Mouse (Mus musculus): Measurements from ENCODE around the gene Ppm1l.

Gene Ppm1l

DNA sequence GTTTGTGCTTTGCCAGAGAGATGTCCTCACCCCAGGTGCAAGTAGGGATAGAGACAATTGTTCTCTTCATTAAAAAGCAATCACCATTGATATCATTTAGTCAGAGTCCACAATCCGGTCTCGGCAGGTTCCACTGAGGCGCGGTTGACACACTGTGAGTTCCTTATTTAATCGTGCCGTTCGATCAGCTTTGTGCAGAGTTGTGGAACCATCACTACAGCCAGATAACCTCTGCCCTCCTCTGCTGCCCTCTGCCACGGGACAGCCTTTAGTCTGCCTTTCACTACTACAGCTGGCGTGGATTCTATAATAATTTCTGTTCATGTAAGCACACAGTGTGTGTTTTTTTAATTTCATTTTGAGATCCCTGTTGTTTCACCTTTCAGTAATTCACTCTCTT lies 17.2 kb downstream of the Ppm1l start:
- in situ Hi-C loops (cut with MseI, MboI), result no loop called here

DNA sequence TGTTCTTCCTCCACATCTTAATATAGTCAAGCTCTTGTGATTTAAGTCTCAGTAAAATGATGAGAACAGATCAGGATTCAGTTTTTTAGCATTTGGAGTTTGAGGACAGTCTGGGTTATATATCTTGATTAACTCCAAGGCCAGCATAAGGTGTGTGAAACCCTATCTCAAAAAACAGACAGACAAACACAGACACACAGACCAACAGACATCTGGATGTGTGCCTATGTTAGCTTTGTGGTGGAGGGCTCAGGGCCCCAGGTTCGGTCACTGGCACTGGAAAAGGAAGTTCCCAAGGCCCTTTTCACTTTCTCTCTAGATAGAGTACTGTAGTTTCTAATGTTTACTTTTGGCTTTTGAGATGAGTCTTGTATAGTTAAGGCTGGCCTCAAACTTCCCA lies 23.8 kb downstream of the Ppm1l start:
- in situ Hi-C loops (cut with MseI, MboI), result no loop called here

DNA sequence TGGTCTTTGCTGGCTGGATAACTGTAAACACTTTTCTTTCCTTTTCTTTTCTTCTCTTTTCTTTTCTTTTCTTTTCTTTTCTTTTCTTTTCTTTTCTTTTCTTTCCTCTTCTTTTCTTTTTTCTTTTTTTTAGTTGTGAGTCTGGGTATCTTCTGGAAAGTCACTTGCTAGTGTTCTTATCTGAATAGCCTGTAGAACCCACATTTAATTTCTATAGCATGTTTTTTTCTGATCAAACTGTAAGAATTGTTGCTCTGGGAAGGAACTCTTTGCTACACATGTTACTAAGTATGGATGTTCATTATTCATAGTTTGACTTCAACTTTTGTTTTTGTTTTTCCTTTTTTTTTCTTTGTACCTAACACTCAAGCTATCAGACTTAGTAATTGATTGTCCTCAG lies 24.3 kb downstream of the Ppm1l start:
- in situ Hi-C loops (cut with MseI, MboI), result no loop called here

DNA sequence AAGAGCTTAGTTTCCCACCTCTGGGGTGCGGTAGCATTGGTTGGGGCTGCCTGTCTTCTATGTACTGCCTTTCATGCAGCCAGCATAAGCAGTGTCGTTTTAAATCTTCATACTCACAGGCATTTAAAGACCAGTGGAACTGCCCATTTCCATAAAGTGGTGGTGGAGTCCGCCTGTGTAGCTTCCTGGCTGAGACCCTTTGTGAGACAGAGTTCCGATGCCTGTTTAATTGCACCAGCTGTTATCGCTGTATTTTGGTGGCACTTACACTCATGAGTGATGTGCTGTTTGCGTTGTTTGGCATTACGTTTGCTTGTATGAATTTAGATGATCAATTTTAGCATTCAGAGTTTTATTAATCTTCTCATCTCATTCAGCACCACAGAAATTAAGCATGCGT lies 24.9 kb downstream of the Ppm1l start:
- in situ Hi-C loops (cut with MseI, MboI), result no loop called here

DNA sequence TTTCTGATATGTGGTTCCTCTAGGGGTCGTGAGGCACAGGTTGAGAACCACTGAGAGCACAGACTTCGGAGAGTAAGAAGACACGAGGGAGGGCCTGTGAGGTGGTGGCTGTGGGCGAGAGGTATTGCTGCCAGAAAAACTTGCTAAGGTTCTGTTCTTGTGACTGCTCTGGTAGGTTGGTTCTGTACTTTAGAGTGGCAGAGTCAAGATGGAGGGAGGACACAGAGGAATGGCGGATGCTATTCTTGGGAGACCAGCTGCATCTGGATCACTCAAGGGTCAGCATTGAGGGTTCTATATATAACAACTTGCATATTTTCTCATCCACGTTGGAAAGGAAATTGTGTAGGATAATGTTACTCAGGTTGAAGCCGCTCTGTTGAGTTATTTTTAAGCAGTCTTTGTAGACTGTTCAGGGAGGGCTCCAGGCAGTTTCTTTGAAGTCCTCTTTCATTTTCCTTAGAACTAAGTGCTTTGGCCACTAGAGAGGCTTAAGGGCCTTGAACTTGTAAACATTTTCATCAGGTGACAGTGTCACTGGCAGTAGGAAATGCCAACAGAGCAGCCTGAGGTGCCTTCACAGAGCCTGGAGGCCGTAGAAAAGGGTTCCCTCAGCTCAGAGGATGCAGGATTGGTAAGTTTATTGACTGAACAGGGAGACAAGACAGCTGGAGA lies 25.7 kb downstream of the Ppm1l start:
- in situ Hi-C loops (cut with MseI, MboI), result no loop called here

DNA sequence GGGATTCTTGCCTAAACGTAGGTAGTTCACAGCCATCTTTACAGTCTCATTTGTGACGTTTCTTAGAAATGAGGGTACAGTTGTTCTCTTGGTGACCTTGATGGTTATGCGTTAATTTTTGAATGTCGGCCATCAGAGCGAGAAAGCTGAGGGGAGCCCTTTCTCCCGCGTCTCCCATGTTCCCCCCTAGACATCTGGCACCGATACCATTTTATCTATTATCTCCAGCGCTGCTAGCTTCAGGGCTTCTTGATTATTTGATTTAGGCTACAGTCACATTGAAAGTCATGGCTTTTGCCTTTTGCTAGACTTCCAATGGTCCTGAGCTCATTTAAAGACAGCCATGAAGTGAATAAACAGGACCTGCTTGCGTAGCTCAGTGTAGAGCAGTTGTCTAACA lies 26.5 kb downstream of the Ppm1l start:
- in situ Hi-C loops (cut with MseI, MboI), result no loop called here

DNA sequence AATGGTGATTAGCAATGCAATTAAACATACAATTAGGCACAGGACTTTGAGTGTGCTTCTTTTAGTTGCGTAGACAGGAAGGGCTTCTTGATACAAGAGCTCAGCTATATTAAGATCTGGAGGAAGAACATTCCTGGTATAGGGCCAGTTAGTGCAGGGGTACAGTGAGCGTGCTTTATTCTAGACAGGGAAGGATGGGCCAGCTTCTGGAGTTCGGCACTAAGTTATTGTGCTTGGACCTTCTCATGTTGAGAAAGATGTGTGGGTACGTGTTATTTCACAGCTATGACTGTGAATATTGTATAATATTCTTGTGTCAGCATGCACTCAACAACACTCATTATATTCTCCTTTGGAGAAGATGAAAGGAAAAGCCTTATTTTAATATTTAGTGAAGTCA lies 29.9 kb downstream of the Ppm1l start:
- in situ Hi-C loops (cut with MseI, MboI), result no loop called here

DNA sequence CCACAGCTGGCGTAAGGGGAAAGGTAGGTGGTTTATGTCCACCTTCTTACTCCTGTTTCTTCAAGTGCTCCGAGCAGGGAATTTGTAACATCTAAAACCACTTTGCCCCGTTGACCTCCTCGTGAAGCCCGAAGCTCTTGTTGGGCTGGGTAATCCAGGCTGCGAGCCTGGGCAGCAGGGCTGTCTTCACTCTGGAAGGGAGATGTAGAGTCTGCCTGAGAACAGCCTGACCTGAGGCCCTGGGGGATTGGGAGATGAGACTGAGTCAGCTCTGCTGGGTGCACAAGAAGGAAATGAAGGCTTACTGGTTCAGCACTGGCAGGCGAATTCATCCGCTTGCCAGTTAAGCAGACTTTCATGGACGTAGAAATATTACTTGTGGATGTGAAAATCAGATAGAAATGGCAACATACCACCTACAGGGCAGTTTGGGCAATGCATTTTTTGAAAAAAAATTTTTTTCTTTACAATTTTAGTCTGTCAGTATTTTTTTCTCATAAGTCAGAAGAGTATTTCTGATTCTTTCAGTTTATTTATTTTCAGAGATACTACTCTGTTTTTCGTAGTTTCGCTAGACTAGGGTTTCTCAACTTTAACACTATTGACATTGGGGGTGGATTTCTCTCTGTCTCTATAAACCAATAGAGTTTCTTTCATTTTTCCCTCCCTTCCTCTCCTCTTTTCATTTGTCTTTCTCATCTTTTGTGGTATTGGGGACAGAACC lies 31.7 kb downstream of the Ppm1l start:
- in situ Hi-C loops (cut with MseI, MboI), result no loop called here

DNA sequence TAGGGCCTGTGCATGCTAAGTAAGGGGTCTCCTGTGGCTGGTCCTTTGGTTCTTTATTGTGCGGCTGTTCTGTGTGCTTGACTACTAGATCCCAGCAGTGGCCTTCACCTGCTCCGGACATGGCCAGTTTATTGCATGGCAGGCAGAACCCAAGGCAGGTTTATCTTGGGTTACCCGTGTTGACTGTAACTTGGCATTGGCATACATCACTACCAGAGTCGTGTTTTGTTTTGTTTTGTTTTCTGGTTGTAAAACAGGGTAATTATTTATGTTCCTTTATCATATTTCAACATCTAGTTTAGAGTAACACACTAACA lies 32.2 kb downstream of the Ppm1l start:
- in situ Hi-C loops (cut with MseI, MboI), result no loop called here

DNA sequence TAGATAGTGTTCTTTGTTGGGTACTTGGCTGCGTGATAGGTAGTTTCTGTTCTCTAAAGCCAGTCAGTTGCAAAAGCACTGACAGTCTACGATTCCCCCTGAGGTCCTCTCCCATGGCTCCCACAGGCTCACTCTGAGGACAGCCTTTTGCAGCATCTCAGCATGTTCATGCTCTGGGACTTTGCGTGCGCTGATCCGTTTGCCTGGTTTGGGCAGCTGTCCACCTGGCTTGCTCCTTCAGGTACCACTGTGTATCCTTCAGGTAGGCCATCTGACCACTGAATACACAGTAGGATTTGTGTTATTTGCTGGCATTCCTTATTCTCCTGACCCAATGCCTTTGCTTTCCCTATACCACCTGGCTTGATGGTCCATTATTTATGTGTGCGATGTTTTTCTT lies 33.3 kb downstream of the Ppm1l start:
- in situ Hi-C loops (cut with MseI, MboI), result no loop called here

DNA sequence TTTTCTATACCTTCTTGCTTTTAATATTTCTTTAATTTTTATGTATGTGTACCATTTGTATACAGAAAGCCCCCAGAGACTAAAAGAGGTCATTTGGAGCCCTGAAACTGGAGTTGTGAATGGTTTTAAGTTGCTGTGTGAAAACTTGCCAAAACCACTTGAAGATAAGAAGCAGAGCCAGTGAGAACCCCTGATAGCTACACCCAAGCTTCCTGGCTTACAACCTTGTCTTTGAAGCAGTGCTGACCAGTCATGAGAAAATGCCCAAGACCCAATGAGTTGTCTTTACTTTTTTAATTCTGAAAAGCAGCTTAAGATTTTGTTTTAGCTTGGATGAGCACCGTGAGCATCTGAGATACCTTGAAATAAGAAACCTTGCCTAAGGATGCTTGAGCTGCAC lies 35.5 kb downstream of the Ppm1l start:
- in situ Hi-C loops (cut with MseI, MboI), result no loop called here

DNA sequence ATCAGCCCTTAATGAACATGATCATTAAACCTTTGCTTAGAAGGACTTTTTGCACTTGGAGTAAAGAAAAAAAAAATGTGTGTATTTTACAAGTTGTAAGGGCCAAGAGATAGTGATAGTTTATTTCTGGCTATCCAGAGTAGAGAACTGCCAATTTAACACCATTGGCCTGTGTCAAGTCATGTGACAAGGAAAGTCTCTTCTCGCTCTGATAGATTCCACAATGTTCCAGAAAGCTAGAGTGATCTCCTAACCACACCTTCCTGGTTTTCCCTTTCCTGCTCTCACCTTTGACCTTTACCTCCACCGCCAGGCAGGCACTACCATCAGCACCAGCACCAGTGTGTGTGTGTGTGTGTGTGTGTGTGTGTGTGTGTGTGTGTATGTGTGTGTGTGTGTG lies 38.0 kb downstream of the Ppm1l start:
- in situ Hi-C loops (cut with MseI, MboI), result no loop called here

DNA sequence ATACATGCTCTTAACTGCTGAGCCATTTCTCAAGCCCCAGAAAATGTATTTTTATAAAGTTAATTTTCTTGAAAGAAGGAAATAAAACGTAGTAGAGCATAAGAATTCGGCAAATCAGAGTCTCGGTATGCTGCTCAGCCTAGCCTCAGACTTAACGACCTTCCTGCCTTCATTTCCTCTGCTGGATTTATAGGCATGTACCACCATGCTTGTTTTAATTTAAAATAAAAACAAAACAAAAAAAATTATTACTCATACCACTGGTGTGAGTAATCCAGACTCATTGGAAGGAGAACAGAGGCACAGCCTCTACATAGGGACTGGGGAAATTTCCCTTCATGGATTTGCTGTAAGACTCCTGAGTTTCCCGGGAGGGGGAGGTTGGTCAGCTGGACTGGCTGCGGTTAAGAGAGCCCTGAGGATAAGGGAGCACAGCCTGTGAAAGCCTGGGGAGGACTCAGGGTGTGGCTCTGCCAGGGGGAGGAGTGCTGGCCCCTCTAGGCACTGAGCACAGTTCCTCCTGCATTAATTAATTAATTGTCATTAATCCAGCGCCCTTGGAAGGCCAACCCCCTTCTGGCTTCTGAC lies 39.5 kb downstream of the Ppm1l start:
- in situ Hi-C loops (cut with MseI, MboI), result no loop called here

DNA sequence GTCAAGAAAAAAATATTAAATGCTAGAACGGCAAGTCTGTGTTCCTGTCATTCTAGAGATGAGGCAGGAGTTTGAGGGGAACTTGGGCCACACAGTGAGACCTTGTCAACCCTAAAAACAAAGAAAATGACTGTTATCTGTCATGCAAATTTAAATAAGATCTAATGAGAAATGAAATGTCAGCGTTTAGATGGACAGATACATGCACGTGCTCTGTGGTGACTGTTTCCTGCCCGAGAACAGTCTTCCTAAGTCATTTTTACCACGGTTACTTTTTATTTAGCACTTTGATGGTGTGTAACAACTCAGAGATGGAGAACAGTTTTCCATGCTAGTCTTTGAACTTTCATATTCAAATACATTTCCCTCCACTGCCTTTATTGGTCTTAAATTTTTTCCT lies 40.1 kb downstream of the Ppm1l start:
- in situ Hi-C loops (cut with MseI, MboI), result no loop called here

DNA sequence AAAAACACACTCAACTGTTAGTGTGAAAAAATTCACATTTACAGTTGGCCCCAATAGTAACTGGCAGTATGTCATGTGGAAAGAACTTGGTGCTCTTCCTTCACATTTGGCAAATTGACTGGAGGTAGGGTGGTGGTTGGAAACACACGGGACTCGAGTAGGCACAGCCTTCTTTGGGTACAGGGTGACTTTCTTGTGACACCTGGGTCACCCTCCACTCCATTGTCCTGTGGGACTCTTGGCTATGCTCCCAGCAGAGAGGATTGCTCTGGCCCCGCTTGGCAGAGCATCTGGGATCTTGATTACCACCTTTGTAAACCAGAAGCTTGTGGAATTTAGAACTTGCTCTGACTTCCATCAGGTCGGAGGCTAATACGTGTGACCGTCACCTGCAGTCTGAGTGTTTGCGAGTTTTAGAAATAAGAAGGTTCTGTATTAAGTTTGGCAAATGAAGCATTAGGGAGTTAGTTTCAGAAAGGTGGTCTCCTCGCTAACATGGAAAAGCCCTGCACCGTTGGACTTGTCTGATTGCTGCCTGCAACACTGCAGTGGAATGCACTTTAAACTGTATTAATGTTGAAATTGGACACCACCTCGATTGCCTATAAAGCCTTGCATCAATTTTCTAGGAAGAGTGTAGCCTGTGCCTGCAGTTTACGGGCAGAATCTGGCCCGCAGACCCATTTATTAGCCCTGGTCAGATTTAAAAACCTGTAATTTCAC lies 41.4 kb downstream of the Ppm1l start:
- in situ Hi-C loops (cut with MseI, MboI), result no loop called here

DNA sequence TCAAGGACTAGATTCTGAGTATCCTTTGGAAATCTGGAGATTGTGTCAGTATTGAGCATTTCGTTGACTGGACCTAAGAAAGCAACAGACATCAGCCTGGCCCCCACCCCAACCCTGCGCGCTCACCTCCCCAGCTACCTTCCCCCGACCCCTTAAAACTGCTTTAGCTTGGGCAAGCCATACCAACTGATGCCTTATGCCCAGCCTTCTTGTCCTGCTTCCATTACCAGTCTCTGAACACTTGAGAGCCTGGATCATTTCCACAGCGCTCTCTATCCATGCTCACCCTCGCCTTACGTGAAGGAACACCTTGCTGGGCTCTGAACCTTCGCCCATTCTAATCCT lies 41.9 kb downstream of the Ppm1l start:
- in situ Hi-C loops (cut with MseI, MboI), result no loop called here

DNA sequence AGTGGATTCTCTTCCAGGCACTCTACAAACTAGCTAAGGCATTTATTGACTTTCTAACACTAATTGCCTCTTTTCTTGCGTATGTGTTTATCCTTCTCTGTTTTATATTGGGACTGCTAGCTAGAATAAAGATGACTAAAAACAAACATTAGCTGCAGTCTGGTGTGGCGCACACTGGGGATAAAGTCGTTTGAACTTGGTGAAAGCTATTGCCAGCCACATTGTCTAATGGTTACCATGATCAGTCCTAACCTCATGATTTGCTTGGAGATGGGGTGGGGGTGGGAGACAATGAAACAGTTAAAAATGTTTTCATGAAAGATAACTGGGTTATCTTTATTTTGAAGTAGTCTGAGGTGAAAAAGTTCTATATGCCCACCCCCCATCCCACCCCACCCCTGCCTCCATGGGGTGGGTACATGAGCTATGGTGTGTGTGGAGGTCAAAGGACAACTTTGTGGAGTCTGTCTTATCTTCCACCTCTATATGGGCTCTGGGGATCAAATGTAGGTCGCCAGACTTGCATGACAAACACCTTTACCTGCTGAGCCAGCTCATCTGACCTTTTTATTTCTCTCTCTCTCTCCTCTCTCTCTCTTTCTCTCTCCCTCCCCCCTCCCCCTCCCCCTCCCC lies 43.7 kb downstream of the Ppm1l start:
- in situ Hi-C loops (cut with MseI, MboI), result no loop called here

DNA sequence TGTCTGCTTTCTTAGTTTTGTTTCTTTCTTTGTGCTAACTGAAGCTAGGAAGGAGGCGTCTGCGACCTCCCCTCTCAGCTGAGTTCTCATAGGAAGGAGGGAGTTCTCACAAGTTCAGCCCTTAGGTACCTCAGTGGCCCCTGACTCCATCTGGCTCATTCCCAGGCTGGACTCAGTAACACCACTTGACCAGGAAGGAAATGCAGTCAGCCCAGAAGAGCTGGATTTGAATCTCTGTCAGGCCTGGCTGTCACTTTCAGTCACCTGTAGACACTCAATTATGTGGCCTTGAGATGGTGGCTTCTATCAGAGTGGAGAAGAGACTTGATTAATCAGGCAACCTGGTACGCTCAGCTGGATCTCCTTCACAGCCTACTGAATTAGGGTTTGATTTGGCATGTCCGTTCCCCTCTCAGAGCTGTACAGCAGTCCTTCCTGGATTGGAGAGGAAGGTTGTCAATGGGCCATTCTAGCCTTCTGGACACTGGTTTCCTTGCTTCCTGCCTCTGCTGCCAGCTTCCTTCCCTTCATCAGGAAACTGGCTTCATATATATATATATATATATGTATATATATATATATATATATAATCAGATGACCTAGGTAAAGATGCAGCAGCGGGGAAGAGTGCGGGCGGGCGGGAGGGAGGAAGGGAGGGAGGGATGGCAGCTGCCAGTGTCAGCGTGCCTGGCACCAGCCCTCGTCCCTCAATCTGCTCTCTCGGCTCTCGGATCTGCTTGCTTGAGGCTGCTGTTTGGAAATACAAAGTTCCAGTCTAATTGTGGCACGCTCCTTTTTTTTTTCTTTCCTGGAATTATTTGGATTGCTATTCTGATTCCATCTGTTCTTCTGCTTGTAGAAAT lies 45.1 kb downstream of the Ppm1l start:
- in situ Hi-C loops (cut with MseI, MboI), result no loop called here

DNA sequence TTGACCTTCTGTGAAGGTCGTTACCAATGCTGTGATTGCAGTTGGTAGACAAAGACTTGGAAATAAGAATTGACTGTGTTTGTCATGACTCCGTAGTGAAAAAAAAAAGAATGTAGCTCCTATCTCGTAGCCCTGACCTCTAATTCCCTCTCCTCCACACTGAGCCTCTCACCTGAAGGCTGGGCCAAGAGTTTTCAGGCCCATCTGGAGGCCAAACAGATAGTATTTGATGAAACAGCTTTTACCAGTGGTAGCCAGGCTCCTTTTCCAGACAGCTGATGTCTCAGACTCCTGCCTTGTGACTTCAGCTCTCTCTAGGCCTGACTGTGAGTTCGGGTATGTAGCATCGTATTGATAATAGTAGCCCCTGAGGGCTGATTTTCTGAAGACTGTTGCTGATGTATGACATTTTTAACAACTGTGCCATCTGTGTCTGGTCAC lies 45.7 kb downstream of the Ppm1l start:
- in situ Hi-C loops (cut with MseI, MboI), result no loop called here

DNA sequence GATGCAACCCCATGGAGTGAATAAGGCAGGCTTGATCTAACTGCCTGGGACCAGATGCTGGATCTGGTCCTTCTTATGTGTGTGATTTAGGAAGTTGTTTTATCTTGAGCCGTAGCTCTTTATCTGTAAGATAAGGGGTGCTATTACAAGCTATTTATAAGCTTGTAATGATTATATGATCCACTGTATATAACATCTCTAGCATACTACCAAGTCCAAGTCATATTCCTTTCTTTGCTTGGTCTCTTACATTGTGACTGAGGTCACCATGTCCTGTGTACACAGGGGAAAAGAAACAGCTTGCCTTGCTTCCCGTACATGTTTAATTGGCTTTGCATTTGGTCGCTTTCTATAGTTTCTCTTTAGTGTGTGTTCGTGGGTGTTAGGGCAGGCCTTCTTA lies 46.2 kb downstream of the Ppm1l start:
- in situ Hi-C loops (cut with MseI, MboI), result no loop called here

DNA sequence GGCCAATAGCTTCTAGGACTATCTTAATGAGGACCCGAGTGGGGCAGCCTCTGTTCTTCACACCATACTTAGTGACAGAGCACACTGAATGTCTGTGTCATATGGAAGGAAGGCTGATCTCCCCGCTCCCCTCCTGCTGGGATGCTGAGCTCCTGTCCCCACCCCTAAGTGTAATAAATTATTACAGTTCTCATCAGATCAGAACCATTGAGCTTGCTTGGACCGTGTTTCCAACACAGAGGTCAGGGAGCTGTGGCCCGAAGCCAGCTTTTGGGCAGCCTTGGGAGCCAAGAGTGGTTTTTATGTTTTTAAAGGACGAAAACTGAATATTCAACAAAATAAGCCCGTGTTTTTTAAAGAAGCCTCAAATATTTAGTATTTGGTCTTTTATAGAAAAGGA lies 47.5 kb downstream of the Ppm1l start:
- in situ Hi-C loops (cut with MseI, MboI), result no loop called here

Data from mouse trophoblast stem cell (cell line).